Mouse (Mus musculus): ENCODE data around the gene Lrp1.

DNA sequence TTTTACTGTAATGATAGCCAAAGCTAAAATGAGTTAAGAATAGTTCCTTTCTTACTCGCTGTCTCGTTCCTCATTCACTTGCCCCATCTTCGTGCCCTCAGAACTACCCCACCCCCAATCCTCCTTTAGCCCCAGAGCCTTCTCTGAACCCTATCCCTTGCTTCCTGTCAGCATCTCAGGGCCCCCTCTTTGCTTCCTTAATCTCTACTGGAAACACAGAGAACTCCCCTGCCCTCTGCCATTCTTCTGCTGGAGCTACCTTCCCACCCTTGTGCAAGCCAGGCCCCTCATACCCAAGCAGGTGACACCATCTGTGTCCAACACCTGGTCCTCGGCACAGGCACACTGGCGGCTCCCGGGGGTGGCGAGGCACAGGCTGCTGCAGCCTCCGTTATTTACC, 33.2 kb downstream of the Lrp1 start:
- TF ChIP-seq CTCF (IDR thresholded peaks at IDR 0.05): no peak
- no peak for TF ChIP-seq EP300 (IDR thresholded peaks at IDR 0.05; ENCODE audit: insufficient read depth, low read depth, low read length)

Data from heart, adult 2 months (tissue).